Mouse (Mus musculus) thymus, postnatal 36 days (tissue): ENCODE results near the gene Pgam1.
"Not testable (repeated sequence)": the region's sequence is repeated elsewhere in the genome, so short reads cannot be mapped to it uniquely, and the experiment has no call there.

Source experiments
- DNase-seq, 2 experiments: peaks; one replicate each; pipeline ENCODE4 v3.0.0; 2022; ENCODE audit warnings: mixed read lengths in 2 of 2

Gene Pgam1

DNA sequence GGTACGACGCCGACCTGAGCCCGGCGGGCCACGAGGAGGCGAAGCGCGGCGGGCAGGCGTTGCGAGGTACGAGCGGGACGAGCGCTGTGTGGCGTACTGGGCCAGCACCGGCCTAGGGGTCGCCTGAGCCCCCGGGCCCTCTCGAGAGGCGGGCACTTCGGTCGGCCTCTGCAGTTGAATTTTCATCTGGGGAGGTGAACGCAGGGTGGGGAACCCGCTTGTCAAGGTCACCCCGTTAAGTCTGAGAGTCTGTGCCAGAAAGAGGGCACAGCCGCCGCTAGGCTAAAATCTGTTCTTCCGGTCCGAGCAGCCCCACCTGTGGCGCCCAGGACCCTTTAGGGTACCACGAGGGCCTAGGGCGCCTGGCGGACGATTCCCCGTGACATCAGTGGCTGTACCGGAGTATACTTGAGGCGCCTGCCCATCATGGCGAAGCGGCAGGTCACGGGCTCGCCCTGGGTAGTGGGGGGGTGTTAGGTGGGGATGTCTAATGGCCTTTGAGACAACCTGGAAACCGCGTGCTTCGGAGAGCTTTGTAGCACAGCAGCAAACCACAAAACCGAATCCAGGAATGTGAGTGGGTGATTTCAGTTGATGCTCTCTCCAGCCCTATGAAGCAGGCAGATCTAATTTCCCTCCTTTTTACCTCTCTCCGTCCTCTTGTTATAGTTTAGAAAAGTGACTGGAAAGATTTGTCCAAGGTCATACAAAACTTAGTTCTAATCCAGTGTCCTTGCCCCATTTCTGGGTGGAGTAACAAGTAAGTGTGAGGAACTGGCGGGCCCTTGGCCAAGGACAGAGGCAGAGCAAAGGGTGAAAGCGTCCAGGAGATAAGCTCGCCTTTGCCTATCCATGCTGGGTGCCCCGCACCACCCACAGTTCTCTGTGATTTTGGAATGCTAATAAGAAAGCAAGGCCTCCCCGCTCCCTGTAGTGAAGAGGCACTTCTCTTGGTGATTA is 678 bp downstream of the Pgam1 start:
- DNase-seq = peak in 1 of 2 experiments; percentile 61

DNA sequence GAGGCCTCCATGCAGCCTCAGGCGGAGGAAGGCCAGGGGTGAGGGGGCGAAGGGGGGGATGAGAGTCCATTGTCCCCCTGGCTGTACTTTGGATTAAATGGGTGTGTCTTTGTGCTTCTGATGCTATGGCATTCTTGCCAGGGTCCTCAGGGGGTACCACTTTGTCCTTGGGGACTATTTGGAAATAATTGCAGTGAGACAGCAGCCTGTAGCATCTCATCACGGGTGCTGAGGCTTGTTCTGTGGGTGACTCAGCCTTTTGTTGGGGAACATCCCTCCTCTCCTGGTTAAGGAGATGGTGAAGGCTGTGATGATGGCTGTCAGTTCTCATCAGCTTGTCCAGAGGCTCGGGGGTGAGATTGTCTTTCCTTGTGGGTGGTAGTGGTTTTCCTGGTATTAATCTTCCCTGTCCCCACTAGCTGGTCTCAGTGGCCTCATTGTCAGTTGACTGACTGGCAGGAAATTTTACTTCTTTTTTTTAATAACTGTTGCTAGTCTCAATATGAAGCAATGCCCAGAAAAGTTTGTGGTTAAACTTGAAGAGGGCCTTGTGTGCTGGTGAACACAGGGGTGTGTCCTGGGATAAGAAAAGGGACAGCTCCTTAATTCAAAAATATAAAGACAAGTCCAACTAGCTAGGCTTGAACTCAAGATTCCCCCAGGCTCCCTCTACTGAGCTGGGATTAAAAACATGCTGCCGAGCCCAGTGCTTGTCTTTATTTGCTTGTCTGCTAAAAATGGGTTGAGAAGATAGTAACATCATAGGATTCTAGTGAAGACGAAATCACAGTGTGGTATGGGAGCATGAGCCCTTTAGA is 2.3 kb downstream of the Pgam1 start:
- DNase-seq = no peak

DNA sequence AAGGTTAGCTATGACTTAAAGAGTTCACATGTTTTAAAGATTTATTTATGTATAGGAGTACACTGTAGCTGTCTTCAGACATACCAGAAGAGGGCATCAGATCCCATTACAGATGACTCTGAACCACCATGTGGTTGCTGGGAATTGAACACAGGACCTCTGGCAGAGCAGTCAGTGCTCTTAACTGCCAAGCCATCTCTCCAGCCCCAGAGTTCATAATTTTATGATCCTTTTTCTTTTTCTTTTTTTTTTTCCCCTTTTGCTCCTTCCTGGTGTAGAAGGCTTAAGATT is 2.8 kb downstream of the Pgam1 start:
- not testable (repeated sequence) for DNase-seq

DNA sequence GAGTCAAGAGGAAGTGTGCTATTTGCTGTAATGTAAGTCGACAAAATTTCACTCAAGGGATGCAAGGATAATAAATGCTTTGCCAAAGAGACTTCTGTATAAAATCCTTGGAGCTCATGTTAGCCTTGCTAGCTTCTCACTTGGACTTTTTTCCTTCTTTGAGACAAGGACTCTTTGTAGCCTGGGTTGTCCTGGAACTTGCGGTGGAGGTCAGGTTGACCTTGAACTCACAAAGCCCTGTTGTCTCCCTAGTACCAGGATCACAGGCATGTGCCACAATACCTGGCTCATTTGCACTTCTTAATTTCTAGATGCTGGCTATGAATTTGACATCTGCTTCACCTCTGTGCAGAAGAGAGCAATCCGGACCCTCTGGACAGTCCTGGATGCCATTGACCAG is 3.6 kb downstream of the Pgam1 start:
- DNase-seq = no peak

DNA sequence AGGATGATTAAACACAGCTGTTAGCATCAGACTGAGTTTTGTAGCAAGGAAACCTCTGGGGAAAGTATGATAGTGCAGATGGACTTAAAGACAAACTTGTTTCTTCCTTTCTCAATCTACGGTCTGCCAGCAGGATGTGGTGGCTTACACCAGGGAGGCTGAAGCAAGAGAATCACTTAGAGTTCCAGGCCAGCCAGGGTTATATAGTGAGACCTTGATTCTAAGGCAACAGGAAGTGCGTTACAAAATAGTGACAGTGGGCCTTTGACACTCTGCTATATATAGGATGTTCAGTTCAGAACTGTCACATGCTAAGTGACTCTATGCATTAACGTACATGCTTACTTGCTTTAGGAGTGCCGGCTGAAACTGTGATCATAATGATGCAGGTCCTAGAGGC is 5.1 kb downstream of the Pgam1 start:
- DNase-seq = no peak

DNA sequence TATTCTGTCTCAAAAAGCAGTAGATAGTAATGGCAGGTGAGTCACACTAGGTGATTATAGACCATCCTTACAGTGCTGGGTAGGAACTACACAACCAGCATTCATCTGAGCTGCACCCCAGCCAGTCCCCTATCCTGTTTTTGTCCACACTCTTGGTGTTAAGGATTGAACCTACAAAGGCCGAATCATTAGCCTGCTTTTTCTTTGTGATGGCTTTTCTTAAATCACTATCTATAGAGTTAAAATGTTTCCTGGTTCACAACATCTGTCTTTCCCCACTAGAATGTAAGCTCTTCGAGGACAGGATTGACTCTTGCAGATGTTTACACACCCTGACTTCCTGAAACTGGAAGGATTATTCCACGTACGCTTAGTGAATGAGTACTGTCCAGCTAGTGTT is 7.7 kb downstream of the Pgam1 start:
- no peak for DNase-seq

DNA sequence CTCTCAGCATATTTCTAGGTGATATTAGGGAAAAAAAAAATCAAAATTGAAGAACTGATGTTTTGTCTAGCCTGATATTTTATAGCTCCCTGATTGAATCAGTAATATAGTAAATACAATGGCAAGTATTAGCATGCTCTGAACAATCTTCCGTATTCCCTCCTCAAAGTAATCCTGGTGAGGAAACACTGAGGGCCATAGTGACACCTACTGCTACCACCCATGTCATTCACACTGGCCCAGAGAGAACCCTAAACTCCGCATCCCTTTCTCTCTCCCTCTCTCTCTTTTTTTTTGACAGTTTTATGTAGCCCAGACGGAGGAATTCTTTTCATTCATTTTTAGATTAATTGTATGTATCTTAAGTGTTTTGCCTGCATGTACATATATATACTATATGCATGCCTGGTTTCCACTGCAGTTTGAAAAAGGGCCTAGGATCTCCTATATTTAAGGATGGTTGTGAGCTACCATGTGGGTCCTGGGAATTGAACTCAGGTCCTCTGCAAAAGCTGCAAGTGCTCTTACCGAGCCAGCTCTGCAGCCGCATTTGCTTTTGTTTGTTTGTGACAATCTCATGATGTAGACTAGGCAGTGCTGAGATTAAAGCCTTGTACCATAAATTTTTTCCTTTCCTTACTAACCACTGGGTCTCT is 8.8 kb downstream of the Pgam1 start:
- no peak for DNase-seq

DNA sequence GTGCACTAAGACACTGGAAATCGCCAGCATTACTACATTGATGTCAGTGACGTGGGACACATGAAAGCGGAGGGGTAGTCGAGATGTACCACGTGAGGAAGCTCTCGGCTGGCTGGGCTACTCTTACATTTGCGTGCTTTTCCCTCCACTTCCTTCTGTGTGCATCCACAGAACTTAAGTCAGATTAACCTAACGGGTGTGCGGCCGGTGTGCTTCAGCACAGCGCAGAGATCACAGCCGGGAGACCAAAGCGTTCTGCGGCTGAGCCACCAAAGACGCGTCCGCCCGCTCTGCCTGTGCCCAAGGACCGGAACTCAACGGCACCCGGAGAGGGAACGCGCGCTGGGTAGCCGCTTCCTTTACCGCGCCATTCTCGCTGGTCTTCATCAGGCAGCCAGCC is 21.0 kb downstream of the Pgam1 start:
- DNase-seq = no peak

DNA sequence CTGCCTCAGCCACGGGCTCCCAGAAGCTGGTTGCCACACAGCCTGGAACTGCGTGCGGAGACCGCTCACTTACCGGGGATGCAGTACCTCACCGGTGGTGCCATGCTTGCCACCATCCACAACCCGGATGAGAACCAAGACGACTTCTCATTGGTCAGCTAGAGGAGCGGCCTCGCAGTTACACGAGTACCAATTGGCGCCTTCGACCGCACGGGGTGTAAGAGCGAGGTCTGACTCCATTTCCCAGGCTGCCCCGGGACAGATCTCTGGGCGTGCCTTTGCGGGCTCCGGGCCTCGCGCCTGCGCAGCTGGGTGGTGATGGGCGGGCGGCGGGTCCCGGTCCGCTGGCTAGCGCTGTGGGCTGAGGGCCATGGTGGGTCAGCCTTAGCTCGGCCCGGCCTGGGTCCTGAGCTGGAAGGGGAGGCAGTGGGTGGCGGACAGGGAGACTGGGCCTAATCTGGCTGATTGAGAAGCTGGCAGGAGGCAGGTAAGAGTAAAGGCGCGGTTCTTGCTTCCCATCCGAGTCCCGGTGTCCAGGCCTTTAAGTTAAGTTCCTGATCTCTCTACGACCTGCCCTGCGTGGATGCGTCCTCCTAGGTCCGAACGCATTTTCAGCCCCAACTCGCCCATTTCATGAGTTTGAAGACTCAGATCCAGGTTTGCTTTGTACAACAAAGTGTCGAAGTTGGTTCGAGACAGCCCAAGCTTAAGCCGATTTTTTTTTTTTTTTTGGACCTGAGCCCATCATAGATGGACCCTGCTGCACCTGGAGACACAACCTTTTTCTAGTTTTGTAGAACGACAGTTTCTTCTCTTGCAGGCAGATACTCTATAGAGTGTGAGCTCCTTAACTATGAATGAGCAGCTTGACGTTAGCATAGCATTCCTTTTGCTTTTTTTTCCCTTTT is 21.7 kb downstream of the Pgam1 start, which contains the start of the genes Exosc1 and Zdhhc16:
Gene Exosc1 (minus strand): TSS at position 245 of the 908 bp plus-strand sequence.
Gene Zdhhc16 (plus strand): TSS at position 302 of the 908 bp plus-strand sequence.
- DNase-seq = peak; percentile 96 to 98

DNA sequence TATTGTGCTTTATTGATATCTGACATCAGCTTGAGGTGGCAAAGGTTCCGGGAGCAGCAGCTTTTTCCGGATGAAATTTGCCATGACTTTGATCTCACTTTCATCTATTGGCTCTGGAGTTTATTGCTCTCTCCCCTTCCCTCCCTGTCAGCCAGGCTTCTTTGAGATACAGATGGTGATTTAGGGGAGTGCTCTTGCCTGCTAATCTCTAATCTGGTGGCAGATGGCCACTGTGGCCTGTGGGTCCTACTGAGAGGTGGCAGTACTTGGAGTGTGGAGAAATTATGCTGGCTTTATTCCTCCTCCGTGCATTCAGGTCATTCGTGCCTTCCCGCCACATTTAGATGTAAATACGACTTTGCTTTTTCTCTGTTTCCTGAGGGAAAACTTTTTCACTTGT is 22.4 kb downstream of the Pgam1 start:
- no peak for DNase-seq

DNA sequence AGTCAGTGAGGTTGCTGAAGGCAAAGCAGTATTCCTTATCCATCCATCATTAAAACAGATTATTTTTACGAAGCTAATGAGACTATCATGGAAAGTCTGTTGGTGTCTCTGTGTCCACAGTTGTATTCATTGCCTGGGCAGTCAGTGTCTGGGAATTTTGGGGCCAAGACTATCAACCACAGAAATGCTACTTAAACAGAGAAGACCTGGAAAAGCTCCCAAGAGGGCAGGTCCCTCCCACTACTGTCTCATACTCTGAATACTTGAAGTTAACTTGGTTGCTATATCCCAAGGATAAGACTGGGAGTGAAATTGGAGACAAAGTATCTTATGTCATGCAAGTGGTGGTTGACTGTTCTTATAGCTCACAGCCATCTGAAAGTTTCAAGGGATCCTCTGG is 24.2 kb downstream of the Pgam1 start:
- no peak for DNase-seq

DNA sequence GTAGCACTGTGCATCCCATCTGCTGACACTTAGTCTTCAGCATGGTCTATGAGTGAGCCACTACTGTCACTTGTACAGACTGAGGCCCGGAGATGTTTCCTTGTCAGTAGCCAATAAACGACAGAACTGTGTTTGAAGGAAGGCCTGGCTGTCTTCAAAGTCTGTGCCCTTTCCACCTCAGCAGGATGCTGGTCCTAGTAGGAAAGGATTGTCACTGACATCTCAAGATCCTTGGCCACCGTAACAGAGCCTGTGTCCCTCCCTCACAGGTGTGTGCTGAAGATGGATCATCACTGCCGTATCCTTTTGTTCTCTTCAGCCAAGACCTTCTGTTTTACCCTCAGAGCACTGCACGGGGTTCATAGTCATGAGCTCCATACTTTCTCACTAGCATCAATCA is 26.8 kb downstream of the Pgam1 start:
- DNase-seq = no peak

DNA sequence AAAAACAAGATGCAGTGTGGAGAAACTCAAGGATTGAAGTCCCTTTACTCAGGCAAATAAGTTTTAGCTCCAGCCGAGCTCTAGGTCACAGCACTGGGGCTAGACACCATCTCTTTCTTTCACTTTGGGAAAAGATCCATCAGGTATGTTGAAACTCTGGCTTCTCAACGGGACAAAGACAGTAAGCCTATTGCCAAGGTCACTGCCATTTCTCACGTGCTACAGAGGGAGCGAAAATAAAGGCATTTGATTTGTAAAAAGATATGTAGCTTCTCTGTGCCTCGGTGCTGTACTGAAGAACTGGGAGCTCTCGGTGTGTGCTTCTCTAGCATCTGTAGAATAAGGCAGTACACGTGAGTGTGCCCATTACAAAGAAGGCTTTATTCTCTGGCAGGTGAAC is 32.1 kb downstream of the Pgam1 start:
- DNase-seq = no peak

DNA sequence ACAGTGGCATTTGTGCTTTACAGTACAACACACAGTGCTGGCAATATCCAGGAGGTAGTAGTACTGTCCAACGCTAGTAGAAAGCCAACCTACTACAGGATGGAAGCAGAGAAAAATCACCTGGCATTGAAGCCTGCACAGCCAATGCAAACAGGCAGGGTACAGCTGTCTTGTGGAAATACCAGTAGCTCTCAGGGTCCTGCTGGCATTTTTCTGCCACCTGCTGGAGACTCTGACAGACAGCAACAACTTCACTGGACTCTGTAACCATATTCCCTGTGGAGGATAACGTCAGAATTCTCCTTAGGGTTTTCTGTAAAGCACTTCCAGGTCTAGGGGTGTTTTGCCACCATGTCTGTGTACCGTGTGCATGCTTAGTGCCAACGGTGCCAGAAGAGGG is 40.6 kb downstream of the Pgam1 start:
- peak in 1 of 2 experiments; percentile 17 for DNase-seq

DNA sequence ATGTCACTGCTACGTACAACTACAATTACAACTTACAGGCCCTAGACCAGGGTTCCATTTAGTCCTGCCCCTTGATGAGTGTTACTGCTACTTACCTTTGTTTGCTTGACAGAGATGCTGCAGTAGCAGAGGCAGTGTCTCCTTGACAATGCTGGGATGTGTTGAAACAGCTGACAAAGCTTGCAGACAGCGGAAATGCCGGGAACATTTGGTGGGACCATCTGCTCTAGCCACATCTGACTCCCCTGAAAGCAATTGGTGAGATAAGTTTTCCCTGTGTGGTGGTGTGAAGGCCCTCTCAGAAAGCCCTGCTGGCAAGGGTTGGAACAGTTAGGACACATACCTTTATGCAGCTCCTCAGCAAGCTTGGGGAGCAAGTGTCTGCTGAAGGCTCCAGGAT is 41.9 kb downstream of the Pgam1 start:
- no peak for DNase-seq
